Mouse (Mus musculus) lung, postnatal 36 days (tissue): ENCODE measurements at regions not wholly inside any gene's neighbourhood (a gene's known extent, or its start where the extent isn't known, plus 50 kb on each side); places are given as distances from the start of the nearest gene placed in this dataset.

Source experiments
- DNase-seq: peaks from one replicate; pipeline ENCODE4 v3.0.0; 2022; ENCODE audit warnings: mixed read lengths

DNA sequence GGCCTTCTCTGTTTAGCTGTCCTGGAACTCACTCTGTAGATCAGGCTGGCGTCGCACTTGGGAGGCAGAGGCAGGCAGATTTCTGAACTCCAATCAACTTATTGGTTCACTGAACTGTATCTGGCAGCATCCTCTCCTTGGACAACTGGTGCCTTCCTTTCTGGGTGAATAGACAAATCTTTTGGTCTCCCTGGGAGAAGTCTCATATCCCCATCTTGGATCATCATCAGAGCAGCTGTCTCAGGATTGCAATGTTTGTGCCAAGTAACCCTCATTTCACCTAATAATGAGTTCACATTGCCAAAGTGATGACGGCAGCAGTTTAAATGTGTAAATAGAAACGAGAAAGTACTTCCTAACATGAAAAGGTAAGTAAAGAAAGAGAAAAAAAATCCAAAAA, 759.8 kb upstream of the Car8 start:
- DNase-seq, result no peak

GRCm38 (mm10) chr4:8992171-8992570, 753.3 kb upstream of the Car8 start:
- no peak for DNase-seq

DNA sequence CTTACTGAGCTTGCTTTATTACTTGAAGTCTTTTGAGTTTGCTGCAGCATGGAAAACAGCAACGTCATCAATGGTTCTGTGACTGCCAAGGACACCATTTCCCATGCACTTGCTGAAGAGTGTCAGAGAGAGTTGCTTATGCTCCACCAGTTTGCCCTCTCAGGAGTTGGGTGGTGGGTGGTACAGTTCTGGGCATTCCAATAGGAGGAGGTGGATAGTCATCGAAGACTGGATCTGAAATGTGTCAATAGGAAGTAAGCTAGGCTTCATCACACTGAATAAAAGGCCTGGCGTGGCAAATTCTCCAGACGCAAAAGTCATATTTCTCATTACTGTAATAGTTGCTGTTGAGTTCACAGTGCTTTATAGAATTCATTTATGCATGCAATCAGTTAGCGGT, 751.7 kb upstream of the Car8 start:
- no peak for DNase-seq

GRCm38 (mm10) chr4:8989614-8990013, 750.8 kb upstream of the Car8 start:
- no peak for DNase-seq

DNA sequence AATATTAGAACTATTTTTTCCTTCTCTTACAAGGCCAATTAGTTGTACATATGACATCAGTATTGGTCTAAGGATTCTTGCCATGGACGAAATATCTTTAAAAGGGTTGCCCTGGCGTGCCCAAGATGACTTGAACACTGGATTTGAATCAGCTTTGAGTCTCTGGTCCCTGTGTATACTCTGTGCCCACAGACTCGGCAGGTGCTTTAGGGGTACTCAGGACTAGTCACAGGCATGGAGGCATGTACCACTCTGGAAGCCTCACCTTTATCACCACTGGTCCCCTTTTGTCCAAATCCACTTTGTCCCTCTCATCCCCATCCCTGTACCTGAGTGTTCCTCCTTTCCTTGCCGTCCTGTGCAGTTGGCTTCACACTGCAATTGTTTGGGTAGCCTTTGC, 750.3 kb upstream of the Car8 start:
- no peak for DNase-seq

GRCm38 (mm10) chr4:8988345-8988733, 749.5 kb upstream of the Car8 start:
- no peak for DNase-seq

GRCm38 (mm10) chr4:8987544-8988344, 748.9 kb upstream of the Car8 start:
- DNase-seq, result no peak

DNA sequence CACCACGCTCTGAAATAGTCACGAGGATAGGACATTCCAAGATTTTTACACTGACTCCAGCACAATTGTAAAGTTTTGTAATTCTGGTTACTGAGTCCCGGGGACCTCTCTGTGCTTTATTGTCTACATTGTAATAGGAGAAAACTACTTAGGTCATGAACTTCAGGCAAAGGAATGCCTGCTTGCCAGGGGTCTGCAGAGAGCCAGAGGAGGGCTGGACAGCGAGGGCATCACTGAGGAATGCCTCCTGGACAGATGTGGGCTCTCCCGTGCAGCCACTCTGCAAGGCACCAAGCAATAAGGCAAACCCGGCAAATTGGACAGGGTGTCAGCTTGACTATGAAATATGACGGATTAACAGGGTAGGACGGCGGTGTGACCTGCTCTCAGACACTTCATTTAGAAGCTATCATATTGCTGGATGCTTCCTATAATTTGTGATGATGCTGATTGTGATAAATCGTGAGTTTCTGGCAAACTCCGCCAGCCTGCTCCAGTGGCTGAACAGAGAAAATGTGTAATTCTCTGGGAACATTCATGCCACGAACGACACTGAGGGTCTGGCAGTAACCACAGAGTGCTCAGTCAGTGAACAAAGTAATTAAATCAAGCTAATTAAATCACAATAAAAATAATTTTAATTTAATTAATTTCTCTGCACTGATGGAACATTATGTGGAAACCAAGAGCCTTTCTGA, 747.7 kb upstream of the Car8 start:
- DNase-seq, result no peak

- DNase-seq, result no peak
These were observed 745.3 kb upstream of the Car8 start for GRCm38 (mm10) chr4:8984059-8984606.

DNA sequence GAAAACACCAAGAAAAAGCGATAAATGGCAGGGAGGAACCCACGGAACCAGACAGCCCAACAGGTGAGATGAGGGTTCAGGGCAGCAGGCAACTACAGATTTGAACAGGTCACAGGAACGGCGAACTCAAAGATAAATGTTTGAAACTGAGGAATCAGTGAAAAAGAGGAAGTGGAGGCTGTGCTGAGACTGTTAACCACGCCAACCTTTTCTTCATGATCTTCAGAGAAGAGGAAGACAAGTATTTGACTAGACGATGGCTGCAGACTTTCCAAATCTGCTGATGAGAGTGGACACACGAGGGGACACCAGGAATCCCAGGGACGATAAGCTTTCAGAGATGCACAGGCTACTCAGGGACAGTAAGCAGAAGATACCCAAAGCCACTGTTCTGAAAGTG, 740.1 kb upstream of the Car8 start:
- DNase-seq, result no peak

- DNase-seq, result no peak
These were observed 731.2 kb upstream of the Car8 start for GRCm38 (mm10) chr4:8969951-8970455.

DNA sequence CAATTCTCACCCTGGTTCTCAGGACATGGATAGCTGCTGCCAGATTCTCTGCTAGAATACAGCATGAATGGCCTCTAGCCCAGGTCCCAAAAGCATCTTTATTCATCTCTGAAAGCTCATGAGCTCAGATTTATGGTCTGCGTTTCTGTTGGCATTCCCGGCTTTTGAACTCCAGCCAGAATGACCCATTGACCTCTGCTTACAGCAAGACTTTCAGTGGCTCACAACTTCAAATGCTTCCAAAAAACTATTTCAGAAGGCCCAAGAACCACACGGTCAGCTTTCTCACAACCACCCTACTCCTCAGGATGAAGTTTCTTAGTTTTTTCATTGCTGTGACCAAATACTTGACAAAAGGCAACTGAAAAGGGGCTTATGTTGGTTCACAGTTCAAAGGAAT, 729.9 kb upstream of the Car8 start:
- no peak for DNase-seq

GRCm38 (mm10) chr4:8967986-8968385, 729.1 kb upstream of the Car8 start:
- no peak for DNase-seq

- DNase-seq, result peak; percentile 30
These were observed 726.7 kb upstream of the Car8 start for GRCm38 (mm10) chr4:8965563-8965962.

DNA sequence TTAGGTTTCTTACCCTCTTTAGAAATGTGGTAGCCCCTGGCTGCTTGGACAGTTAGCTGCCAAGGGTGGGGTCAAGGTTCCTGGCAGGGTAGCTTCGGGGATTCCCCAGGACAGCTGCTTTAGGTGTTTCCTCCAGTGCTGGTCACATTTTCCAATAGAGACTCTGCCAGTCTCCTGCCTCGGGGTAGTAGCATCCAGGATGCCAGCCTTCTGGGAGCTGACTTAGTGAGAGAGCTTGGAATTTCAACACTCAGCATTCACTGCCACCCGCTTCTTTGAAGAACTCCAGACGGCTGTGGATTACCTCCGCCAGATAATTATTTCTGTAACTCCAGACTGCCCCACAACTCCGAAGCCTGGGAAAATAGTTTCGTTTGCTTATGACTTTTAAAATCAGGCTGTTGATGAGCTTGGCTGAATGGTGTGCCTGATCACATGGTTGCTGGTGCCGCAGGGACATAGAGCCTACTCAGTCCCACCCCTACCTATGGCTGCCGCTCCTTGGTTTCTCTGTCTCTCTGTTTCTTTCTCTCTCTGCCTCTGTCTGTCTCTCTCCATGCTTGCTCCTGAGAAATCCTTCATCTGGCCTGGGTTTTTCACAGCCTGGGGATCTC, 724.2 kb upstream of the Car8 start:
- no peak for DNase-seq

DNA sequence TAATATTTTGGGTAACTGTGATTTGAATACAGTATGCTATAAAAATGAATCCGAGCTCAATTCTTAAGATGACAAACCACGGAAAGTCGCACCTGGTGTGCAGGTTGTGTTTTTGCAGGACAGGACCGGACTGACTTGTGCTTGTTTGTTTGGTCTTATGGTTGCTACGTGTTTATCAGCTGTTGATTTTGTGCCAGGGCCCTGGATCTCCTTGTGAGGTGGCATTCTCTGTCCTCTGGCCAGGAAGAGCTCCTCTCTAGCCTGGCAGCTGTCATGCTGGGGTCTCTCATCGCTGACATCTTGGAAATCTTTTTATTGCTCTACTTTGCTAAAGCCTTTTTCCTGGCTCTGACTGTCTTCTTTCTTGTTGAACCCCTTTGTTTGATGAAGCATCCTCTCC, 723.0 kb upstream of the Car8 start:
- no peak for DNase-seq

DNA sequence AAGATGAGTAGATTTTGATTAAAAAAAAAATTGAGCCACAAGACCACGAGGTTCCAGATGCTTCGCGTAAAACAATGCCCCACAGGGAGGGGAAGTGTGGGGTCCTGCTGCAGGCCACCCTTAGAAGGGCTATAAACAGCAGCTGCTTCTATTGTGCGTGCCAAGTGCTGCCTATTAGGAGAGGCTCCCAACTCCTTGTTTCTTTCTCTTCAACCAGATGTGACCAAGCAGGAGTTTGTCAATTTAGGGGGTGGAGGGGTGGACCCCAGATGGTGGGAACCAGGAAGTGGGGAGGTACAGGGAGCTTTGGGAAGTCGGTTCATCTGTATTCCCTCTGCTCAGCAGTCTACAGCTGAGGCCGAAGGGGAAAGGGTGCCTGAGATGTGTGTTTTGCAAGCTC, 718.9 kb upstream of the Car8 start:
- no peak for DNase-seq

GRCm38 (mm10) chr4:8957023-8957343, 718.1 kb upstream of the Car8 start:
- DNase-seq, result no peak

- no peak for DNase-seq
These were observed 717.6 kb upstream of the Car8 start for GRCm38 (mm10) chr4:8956312-8957022.

DNA sequence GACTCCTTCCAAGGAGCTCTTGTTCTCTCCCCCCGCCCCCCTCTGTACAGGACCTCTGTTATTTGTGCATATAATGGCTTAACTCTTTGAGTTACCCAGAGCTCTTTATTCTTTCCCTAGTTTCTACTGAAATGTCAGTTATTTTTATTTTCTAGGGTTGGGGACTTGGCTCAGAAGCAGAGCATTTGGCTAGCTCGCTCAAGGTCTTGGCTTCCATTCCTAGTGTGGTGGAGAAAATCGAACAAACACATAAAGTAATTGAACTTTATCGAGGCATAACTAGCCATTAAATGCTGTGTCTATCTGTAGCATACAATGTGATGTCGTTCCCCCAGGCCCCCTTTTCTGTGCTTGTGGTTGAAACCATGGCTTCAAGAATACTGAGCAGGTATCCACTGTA, 716.5 kb upstream of the Car8 start:
- no peak for DNase-seq

DNA sequence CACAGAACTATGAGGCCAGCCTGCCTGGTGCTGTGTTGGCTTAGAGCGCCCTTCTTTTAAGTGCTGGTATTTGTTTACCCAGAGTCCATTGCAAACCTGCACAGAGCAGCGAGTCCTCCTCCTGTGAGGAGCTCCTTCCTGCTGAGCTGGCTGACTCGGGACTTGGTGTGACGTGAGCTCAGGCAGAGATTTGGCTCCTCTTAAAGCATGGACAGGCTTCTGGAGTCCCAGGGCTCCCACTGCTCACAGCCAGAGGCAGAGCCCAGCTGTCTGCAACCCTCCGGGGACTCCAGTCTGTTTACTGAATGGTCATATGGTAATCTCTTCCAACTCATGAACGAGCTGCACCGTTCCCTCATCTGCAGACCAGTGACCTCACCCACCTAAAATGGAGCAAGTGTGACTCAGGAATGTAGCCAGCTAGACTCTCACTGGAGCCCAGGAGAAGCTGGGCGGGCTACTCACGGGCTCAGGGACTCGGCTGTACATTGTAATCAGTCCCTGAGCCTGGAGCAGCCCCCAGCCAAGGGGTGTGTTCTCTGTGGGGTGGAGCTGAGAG, 715.6 kb upstream of the Car8 start:
- peak; percentile 58 for DNase-seq

- DNase-seq, result no peak
These were observed 714.3 kb upstream of the Car8 start for GRCm38 (mm10) chr4:8953181-8953580.

GRCm38 (mm10) chr4:8949951-8950350, 711.1 kb upstream of the Car8 start:
- DNase-seq, result no peak
